Mouse (Mus musculus) CH12F3 (cell line): Measurements from ENCODE around the gene Nebl.

Source experiments
- in situ Hi-C: fragments of 300-500 bp; cut with MboI; formaldehyde crosslinking; loops from 2 replicates; pipeline ENCODE4 v1.14.3; 2020; ENCODE audit warnings: low sequenced_read_pairs

Nebl gene

GRCm38 (mm10) chr2:17710083-17710482 lies 21.2 kb downstream of the Nebl start:
- in situ Hi-C loops, result no loop called here

DNA sequence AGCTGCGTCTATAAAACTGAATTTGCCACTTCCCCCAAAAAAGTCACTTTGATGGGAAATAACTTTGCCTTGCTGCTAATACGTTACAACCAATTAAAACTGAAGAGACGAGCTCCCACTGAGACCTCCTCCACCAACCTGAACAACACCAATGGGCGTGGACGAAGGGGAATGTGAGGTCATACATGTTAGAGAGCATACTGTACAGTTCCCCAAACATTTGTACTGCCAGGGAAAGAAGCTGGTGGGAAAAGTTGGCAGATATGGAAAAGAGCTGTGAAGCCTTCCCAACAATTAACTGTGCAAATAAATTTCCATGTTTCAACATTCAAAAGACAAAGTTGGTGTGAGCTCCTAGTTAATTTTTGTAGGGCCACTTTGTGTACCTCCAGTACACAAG lies 25.3 kb downstream of the Nebl start:
- in situ Hi-C loops, result no loop called here

DNA sequence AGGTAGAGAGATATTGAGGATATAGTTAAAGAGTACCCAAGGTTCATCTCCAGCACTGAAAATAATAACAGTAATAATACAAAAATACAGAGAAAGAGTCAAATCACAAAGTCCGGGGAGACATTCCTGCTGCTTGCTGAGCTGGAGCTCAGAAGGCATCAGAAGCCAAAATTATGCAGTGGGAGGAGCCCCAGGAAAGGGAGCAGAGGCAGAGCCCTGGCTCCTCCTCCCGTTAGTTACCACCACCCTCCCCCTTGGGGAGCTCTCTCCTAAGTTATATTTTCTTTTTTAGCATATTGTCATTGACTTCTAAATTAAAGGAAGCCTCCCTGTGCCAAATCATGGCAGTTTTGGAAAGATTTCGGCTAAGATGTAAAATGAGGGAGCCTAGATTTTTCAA lies 25.8 kb downstream of the Nebl start:
- in situ Hi-C loops, result no loop called here

GRCm38 (mm10) chr2:17703170-17703512 lies 28.1 kb downstream of the Nebl start:
- in situ Hi-C loops, result no loop called here

DNA sequence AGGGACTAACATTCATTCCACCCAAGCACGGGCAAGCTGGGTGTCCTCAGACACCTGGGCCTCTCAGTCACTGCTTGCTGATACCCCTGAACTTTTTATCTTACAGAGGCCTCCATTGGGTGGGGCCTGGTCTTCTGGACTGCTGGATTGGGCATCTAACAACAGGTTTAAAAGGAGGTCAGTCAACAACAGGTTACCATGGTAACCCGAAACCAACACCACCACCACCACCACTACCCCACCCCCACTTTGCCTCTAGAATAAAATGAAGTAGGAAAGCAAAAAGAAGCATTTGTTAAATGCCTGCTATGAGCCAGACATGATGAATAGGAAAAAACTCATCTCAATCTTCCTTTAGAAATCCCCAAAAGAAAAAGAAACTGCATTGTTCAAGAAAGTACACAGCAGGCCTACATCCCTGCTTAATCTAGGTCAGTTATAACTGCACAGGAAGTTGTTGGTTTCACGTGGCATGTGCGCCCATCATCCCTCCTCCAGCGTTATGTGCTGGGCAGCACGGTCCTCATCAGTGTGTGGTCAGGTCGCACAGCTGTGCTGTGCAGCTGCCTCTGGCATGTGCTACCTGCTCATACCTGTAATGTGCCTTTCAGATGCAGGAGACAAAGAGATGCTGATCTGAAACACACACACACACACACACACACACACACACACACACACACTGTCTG lies 28.6 kb downstream of the Nebl start:
- in situ Hi-C loops, result no loop called here

DNA sequence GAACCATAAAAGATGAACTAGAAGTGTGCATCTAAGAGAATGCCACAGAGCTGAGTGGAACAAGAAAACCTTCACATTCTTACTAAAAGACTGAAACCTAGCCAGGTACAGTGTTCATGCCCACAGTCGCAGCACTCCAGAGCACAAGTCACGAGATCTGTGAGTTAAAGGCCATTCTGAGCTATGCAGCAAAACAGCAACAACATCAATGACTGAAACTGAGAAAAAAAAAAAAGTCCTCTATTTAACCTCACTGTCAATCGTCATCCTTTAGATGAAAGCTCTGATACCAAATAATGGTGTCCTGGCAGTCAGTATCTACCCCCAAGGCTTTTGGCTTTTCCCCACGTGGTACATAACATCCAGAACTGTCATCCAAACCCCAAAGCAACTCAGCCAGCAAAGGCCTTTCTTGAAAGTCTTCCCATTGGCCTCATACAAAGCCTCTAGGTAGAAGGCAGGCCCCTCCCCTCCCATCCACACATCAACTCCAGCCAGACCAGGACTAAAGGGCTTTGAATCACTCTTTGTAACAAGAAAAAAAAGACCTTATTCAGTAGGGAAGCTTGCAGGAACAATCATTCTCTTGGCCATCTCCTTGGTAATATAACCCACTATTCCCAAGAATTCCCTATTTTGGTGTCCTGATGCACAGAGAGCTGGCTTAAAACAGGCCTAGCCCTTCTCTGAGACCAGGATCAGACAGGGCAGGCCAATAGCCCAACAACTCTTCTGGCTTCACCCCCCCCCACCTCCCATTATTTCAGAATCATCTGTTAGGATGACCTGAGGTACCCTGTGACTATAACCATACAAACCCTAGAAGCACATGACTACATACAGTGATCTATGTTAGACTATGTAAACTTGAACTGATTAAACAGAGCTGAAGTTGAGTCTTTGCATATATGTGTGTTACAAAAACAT lies 32.8 kb downstream of the Nebl start:
- in situ Hi-C loops, result no loop called here

- in situ Hi-C loops, result no loop called here
Observed at GRCm38 (mm10) chr2:17692926-17693325, 38.3 kb downstream of the Nebl start.

DNA sequence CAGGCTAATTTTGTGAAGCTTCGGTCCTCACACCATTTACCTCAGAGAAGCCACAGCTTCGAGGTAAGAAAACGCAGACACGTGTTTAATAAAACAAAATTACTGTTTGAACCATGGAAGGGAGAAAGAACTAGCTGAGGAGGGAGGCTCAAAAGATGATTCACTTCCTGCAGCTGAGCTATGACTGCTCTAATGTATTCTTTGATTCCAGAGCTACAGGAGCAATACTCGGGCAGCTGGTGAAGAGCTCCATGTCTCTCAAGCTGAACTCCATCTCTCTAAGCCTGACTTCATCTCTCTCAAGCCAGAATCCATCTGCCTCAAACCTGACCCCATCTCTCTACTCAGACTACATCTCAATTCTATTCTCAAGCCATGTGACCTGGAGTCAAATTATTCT lies 41.0 kb downstream of the Nebl start:
- in situ Hi-C loops, result no loop called here

DNA sequence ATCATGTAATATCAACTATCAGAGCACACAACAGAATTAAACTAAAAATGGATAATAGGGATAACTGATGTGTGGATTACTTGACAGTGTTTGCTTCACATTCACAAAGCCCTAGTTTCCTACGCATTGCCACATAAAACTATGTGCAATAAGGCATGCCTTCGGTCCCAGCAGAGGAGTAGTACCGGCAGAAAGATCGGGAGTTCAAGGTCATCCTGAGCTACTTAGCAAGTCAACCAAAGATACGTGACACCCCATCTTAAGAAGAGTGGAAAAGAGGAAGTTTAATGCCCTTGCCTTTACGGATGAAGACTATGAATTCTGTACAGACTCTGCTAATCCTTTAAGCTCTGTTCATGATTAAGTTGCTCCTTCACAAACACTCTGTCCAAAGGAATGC lies 44.1 kb downstream of the Nebl start:
- in situ Hi-C loops, result no loop called here

DNA sequence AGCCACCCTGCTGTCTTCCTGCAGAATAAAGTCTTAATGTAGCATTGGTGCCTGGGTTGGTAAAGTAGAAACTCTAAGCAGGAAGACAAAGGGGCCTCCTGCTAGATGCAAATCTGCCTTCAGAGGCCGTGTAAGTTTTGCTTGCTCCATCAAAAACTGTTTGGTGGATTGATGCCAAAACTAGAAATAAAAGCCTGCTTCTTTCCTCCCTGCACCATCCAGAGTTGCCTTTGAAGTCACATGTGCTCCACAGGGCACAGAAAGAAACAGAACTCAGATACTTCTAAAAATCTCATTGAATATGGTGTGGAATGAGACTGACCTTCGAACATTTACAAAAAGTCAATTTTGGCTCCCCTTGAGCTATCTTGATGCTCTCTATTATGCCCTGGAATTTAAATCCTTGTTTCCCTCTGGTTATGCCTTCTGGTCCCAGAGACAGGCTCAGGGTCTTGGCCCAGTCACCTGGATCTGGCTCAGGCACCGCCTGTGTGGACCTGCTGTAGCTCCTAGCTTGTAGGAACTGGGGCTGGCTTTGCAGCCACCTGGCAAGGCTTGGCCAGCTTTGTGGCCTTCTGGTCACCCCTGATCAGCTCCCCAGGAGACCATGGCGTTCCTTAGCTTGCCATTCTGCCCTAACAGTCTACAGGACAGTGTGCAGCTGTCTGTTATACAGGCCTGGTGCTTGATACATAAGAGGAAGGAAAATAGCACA lies 47.8 kb downstream of the Nebl start:
- in situ Hi-C loops, result no loop called here

- in situ Hi-C loops, result no loop called here
Observed at GRCm38 (mm10) chr2:17672156-17672555, 59.1 kb downstream of the Nebl start.

GRCm38 (mm10) chr2:17671566-17671965 lies 59.7 kb downstream of the Nebl start:
- in situ Hi-C loops, result no loop called here

DNA sequence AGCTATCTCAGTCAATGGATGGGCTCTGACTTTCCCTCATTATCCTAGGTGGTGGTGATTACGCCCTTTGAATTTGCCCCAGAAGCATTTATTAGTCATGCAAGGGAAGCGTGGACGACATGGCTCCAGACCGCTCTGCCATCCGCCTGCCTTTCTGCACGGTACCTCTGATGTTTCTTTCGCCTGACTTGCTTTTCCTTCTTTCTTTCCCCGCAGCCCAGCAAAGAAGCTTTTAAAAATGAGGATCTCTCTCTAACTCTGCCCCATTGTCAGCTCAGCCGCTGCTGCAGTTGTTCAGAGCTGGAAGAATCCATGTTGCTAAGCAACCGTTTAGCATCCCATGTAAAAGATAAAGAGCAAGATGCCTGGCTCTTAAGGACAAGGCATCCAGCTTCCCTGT lies 61.3 kb downstream of the Nebl start:
- in situ Hi-C loops, result no loop called here

DNA sequence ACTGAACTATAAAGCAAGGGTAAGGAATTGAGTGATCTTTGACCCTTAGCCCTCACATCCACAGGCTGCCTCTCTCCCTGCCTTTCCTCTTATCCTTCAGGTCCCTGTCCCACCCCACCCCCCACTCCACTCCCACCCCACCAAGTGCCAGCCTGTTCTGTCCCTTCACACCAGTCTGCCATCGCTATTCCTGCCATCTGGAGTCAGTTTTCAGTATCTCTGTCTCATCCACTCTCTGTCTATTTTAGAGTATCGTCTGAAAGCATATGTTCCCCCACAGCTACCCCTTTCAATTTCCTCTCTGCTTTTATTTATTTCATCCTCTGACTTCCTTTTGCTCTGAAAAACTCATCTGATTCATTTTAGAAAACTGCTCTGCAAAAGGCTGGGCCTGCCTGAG lies 62.3 kb downstream of the Nebl start:
- in situ Hi-C loops, result no loop called here

- in situ Hi-C loops, result no loop called here
Observed at GRCm38 (mm10) chr2:17658176-17658575, 73.1 kb downstream of the Nebl start.

DNA sequence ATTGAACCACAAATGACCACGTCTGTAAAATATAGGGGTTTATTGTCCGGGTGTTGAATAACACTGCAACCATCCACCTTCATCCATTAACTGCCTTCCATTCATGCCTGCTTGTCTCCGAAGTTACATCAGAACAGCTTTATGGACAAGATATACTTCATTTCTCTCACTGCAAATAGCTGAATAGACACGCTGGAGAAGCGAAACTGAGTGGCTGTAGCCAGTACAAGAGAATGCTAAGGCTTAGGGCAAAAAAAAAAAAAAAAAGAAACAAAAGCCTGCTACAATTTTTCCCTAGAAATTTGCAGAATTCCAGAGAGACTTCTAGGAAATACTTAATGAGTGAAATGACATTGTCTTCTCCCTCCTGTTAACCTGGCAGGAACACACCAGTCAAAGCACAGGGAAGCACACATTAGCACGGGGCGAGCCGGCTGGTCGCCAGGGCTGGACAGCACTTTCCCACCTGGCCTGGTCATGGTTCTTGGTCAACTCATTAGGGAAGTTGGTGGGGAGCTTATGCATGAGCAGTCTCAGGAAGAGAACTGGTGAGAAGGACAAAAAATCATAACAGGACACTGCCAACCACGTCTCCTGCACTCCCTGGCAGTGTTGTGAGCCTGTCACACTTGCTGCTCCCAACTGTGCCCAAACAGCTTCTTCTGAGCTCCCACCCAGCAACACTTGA lies 81.0 kb downstream of the Nebl start:
- in situ Hi-C loops, result no loop called here

DNA sequence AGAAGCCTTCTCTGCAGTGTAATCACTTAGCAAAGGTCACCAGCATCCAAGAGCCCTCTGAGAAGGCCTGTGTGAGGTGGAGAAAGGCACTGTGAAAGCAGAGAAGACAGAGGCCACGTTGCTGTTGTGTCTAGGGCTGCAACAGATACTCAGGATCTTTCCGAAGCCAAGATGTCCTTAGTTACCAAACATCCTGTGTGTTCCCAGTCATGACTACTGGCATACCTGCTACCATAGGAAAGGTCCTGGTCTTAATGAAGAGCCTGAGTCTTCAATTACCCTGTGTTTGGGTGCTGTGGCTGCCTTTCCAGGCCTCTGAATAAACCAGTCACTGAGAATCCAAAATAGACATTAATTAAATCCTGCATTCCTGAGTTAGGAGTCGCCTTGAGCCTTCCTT lies 81.5 kb downstream of the Nebl start:
- in situ Hi-C loops, result no loop called here

GRCm38 (mm10) chr2:17644282-17645262 lies 86.7 kb downstream of the Nebl start:
- in situ Hi-C loops, result no loop called here

DNA sequence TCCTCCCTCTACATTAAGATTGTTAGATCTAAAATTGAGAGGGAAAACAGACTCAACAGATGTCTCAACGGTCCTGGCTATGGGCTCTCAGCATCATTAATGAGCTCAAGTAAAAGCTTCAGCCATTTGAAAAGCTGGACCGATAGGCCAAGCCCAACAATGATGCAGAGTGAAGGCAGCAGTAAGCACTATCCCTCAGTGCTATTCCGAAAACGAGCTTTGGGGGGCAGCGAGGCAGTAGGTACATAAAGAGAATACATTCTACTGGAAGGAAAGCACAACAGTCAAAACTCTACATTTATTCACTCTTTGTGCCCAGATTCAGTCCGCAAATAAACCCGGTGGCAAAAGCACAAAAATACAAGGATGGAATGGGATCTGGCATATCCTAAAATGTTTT lies 87.4 kb downstream of the Nebl start:
- in situ Hi-C loops, result no loop called here

- in situ Hi-C loops, result no loop called here
Observed at GRCm38 (mm10) chr2:17642770-17643169, 88.5 kb downstream of the Nebl start.
